Mouse (Mus musculus) ZHBTc4 (cell line): ENCODE measurements around the gene Tubb4b.

Experiments used
- DNase-seq: peaks from one replicate; pipeline ENCODE4 v3.0.0-alpha.2; 2011; ENCODE audit warnings: low read depth, low spot score

Gene Tubb4b

GRCm38 (mm10) chr2:25225811-25226379 is 1.4 kb upstream of the Tubb4b start:
- no peak for DNase-seq

GRCm38 (mm10) chr2:25224766-25225752 is 557 bp upstream of the Tubb4b start:
- DNase-seq = peak; percentile 100

GRCm38 (mm10) chr2:25223681-25224491 is 616 bp downstream of the Tubb4b start:
- peak; percentile 96 for DNase-seq

- peak; percentile 46 for DNase-seq
Observed at GRCm38 (mm10) chr2:25221331-25221772, 3.1 kb downstream of the Tubb4b start.

- DNase-seq = no peak
Observed at GRCm38 (mm10) chr2:25218445-25218844, 6.1 kb downstream of the Tubb4b start, which contains the start of gene Fam166a. Gene Fam166a, plus strand, starts transcription at chr2:25218745.

GRCm38 (mm10) chr2:25217666-25218065 is 6.8 kb downstream of the Tubb4b start:
- DNase-seq = no peak

- no peak for DNase-seq
Observed at GRCm38 (mm10) chr2:25214444-25214843, 10.1 kb downstream of the Tubb4b start, which contains the start of gene Stpg3. Gene Stpg3, minus strand, starts transcription at chr2:25214637.

- peak; percentile 44 for DNase-seq
Observed at GRCm38 (mm10) chr2:25213266-25213865, 11.1 kb downstream of the Tubb4b start.

GRCm38 (mm10) chr2:25211121-25211670 is 13.3 kb downstream of the Tubb4b start, which contains the start of gene Nelfb:
Gene Nelfb, minus strand, starts transcription at chr2:25211489.
- peak; percentile 96 for DNase-seq

- DNase-seq = no peak
Observed at GRCm38 (mm10) chr2:25210686-25211085, 13.8 kb downstream of the Tubb4b start.

- DNase-seq = no peak
Observed at GRCm38 (mm10) chr2:25207593-25207992, 16.9 kb downstream of the Tubb4b start.

GRCm38 (mm10) chr2:25203631-25204214 is 20.8 kb downstream of the Tubb4b start:
- DNase-seq = peak; percentile 60

- no peak for DNase-seq
Observed at GRCm38 (mm10) chr2:25200631-25201030, 23.9 kb downstream of the Tubb4b start.

- DNase-seq = no peak
Observed at GRCm38 (mm10) chr2:25197946-25198345, 26.6 kb downstream of the Tubb4b start.

- no peak for DNase-seq
Observed at GRCm38 (mm10) chr2:25197191-25197590, 27.3 kb downstream of the Tubb4b start.

GRCm38 (mm10) chr2:25196172-25196954 is 28.1 kb downstream of the Tubb4b start, which contains the start of gene Tor4a:
Gene Tor4a, minus strand, starts transcription at chr2:25196886.
- DNase-seq = peak; percentile 86

- DNase-seq = peak; percentile 71
Observed at GRCm38 (mm10) chr2:25195211-25196156, 29.0 kb downstream of the Tubb4b start.

GRCm38 (mm10) chr2:25194486-25195171 is 29.9 kb downstream of the Tubb4b start:
- no peak for DNase-seq
